ENCODE assay signal across 21 mouse cellular contexts in genomic region chr11:60368909-60369308, GRCm38 (mm10). TPM values are rescaled to one million over a fixed set of nuclear protein-coding genes. Genes with fewer than 3 reads are reported as not detected.
"Had no signal": no experiment of that assay in that cellular context is flagged by ENCODE, and none has a peak within 500 bp of the region (broad histone marks: within the 10 kb centered on the region; RNA-seq: fewer than 3 reads in every experiment).

No protein-coding gene starts in this region.

- H3K4me3 ChIP-seq: kidney, embryonic 15.5 days; left cerebral cortex, adult 2 months; liver, embryonic 13.5 days; midbrain, embryonic 10.5 days; midbrain, embryonic 13.5 days; neural tube, embryonic 12.5 days; neural tube, embryonic 15.5 days; stomach, embryonic 15.5 days had no signal

- H3K9me3 ChIP-seq: kidney, embryonic 15.5 days; liver, embryonic 13.5 days; midbrain, embryonic 10.5 days; midbrain, embryonic 13.5 days; neural tube, embryonic 12.5 days; neural tube, embryonic 15.5 days; stomach, embryonic 15.5 days had no signal

- DNase-seq: kidney, adult 8-10 months; kidney, postnatal 10 days; kidney, postnatal 36 days; layer of hippocampus, postnatal 36 days; liver, embryonic 13.5 days; lung, adult 2 months; lung, postnatal 14 days; lung, postnatal 4 days; right cerebral cortex, adult 18-20 months; right cerebral cortex, postnatal 25 days; spleen, adult 18-20 months; thymus, postnatal 36 days had no signal

- H3K27me3 ChIP-seq: kidney, embryonic 15.5 days; midbrain, embryonic 13.5 days; neural tube, embryonic 12.5 days; neural tube, embryonic 15.5 days; stomach, embryonic 15.5 days had no signal

- ATAC-seq: midbrain, embryonic 13.5 days; midbrain, embryonic 16.5 days had no signal

- H3K9ac ChIP-seq: kidney, embryonic 15.5 days; liver, embryonic 13.5 days; midbrain, embryonic 13.5 days; neural tube, embryonic 12.5 days; neural tube, embryonic 15.5 days; stomach, embryonic 15.5 days had no signal

- H3K27ac ChIP-seq: kidney, embryonic 15.5 days; left cerebral cortex, adult 2 months; liver, embryonic 13.5 days; midbrain, embryonic 10.5 days; midbrain, embryonic 13.5 days; neural tube, embryonic 12.5 days; neural tube, embryonic 15.5 days; stomach, embryonic 15.5 days had no signal

- H3K36me3 ChIP-seq: kidney, embryonic 15.5 days; liver, embryonic 13.5 days; midbrain, embryonic 10.5 days; midbrain, embryonic 13.5 days; neural tube, embryonic 12.5 days; neural tube, embryonic 15.5 days; stomach, embryonic 15.5 days had no signal

- H3K4me1 ChIP-seq: liver, embryonic 13.5 days had no signal

- H3K4me2 ChIP-seq: kidney, embryonic 15.5 days; liver, embryonic 13.5 days; midbrain, embryonic 13.5 days; neural tube, embryonic 12.5 days; neural tube, embryonic 15.5 days; stomach, embryonic 15.5 days had no signal

RNA-seq across cellular contexts. Expression of gene Drc3, which starts 15.8 kb away (rescaled TPM):
- total RNA-seq: monocyte, adult 5-6 weeks had no signal
